Mouse (Mus musculus): Measurements from ENCODE around the gene Vamp3. TPM values are rescaled to one million over a fixed set of nuclear protein-coding genes. Genes with fewer than 3 reads are reported as not detected.

Gene Vamp3
- polyA plus RNA-seq, 1 experiment from 2014 or later, result 106 TPM

DNA sequence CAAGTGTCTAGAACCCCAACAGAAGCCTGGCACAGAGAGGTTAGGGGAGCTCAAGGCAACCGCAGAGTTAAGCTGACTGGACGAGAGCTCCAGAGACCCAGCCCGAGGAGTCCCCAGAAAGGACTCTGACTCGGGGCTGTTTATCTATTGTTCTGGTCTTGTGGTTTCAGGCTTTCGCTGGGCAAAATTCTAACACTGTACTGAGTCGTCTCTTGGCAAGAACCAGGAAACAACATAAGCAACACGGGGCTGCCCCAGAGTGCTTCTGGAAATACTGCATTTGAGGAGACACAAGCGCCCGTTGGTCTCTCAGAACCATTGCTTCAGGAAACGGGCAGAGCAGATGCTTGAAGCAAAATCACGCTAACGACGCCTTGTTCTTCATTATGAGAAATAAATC is 56.4 kb downstream of the Vamp3 start:
- H3K9ac ChIP-seq (ENCODE audit: low read length), result no peak overlapping the region
- no peaks in the 10 kb centered on the region for H3K4me1 ChIP-seq (ENCODE audit: control insufficient read depth, insufficient read depth, low read length)
- no peaks in the 10 kb centered on the region for H3K27me3 ChIP-seq (ENCODE audit: control insufficient read depth, insufficient read depth, low read length)
- no peak overlapping the region for H3K4me2 ChIP-seq (ENCODE audit: low read depth, low read length)
- H3K9me3 ChIP-seq (replicated peaks; ENCODE audit: control insufficient read depth, low read length), result no peaks in the 10 kb centered on the region
- ATAC-seq (replicated peaks; ENCODE audit: extremely low read depth, insufficient read depth, low FRiP score), result no peak
- peaks cover 8% of the 10 kb centered on the region; the same call in 1 of the 2 replicates for H3K36me3 ChIP-seq (ENCODE audit: control insufficient read depth, insufficient read depth)
- H3K27ac ChIP-seq (ENCODE audit: low read length), result no peak overlapping the region
- no peak overlapping the region for H3K4me3 ChIP-seq (ENCODE audit: low read length)
- 68% methylated on average over 13 of the region's 13 CpGs for WGBS

DNA sequence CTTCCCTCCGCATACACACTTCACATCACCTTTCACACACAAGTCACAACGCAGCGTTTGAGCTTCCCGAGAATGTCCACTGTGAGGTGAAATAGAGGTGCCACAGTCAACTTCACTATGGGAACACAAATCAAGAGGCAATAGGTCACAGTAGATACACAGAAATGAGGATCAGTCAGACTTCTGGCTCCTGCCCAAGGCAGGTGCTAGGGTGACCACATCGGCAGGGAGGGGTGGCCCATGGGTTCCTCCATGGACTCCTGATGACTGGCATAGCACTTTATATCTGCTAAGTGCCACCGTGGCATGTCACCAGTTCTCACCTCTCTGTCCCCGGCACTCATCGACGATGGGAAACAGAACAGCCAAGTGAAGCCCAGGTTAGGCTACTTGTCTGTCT is 59.1 kb downstream of the Vamp3 start:
- no peak overlapping the region for H3K27ac ChIP-seq (ENCODE audit: low read length)
- no peaks in the 10 kb centered on the region for H3K4me1 ChIP-seq (ENCODE audit: control insufficient read depth, insufficient read depth, low read length)
- no peaks in the 10 kb centered on the region for H3K36me3 ChIP-seq (ENCODE audit: control insufficient read depth, insufficient read depth)
- ATAC-seq (replicated peaks; ENCODE audit: extremely low read depth, insufficient read depth, low FRiP score), result no peak
- H3K9me3 ChIP-seq (replicated peaks; ENCODE audit: control insufficient read depth, low read length), result no peaks in the 10 kb centered on the region
- H3K9ac ChIP-seq (ENCODE audit: low read length), result no peak overlapping the region
- 87% methylated on average over 9 of the region's 9 CpGs for WGBS
- H3K4me3 ChIP-seq (ENCODE audit: low read length), result no peak overlapping the region
- H3K4me2 ChIP-seq (ENCODE audit: low read depth, low read length), result no peak overlapping the region
- no peaks in the 10 kb centered on the region for H3K27me3 ChIP-seq (ENCODE audit: control insufficient read depth, insufficient read depth, low read length)

Other genes with a start within 250 kb of the Vamp3 start
- 12.8 and 13.9 TPM in 2 replicates for gene Errfi1, start 204.0 kb downstream of the Vamp3 start, polyA plus RNA-seq (2015; fragmentation: Nextera tagmentation; extraction: Ambion mirVana)
- gene Park7, start 143.5 kb downstream of the Vamp3 start, polyA plus RNA-seq (2015; fragmentation: Nextera tagmentation; extraction: Ambion mirVana), result 331 and 367 TPM in 2 replicates
- gene Tnfrsf9, start 143.4 kb downstream of the Vamp3 start, polyA plus RNA-seq (2015; fragmentation: Nextera tagmentation; extraction: Ambion mirVana), result 2.7 and 2.9 TPM in 2 replicates
- not detected in 2 replicates for gene Uts2, start 60.9 kb downstream of the Vamp3 start, polyA plus RNA-seq (2015; fragmentation: Nextera tagmentation; extraction: Ambion mirVana)
- 6.8 and 6.9 TPM in 2 replicates for gene Per3, start 13.3 kb downstream of the Vamp3 start, polyA plus RNA-seq (2015; fragmentation: Nextera tagmentation; extraction: Ambion mirVana)
- 0.20 TPM in 1 of 2 replicates, not detected in the other for gene Gm13090, start 31.6 kb upstream of the Vamp3 start, polyA plus RNA-seq (2015; fragmentation: Nextera tagmentation; extraction: Ambion mirVana)

Data from heart, embryonic 16.5 days (tissue).